Mouse (Mus musculus) forebrain, embryonic 13.5 days (tissue): Measurements from ENCODE around the gene Ctdsp1. TPM values are rescaled to one million over a fixed set of nuclear protein-coding genes. Genes with fewer than 3 reads are reported as not detected.

Experiments used
- ATAC-seq: fragments of 200-750 bp; cut with Nextera tagmentation; 2 replicates; pipeline ENCODE4 v1.8.0; 2017
- H3K27ac ChIP-seq: fragments of 300-500 bp; sonication (generic); 2 replicates; pipeline ENCODE4 v1.5.1; 2015; ENCODE audit warnings: inconsistent platforms, mild to moderate bottlenecking, moderate library complexity
- H3K27me3 ChIP-seq: fragments of 300-500 bp; sonication (generic); 2 replicates; pipeline ENCODE4 v1.6.1; 2015; ENCODE audit warnings: mild to moderate bottlenecking, inconsistent platforms
- H3K36me3 ChIP-seq: fragments of 300-500 bp; sonication (generic); 2 replicates; pipeline ENCODE4 v1.6.1; 2015; ENCODE audit warnings: mild to moderate bottlenecking, inconsistent platforms; ENCODE audit not compliant: poor library complexity, severe bottlenecking
- H3K4me1 ChIP-seq: fragments of 300-500 bp; sonication (generic); 2 replicates; pipeline ENCODE4 v1.6.1; 2015; ENCODE audit warnings: inconsistent platforms
- H3K4me2 ChIP-seq: fragments of 300-500 bp; sonication (generic); 2 replicates; pipeline ENCODE4 v1.6.1; 2015; ENCODE audit warnings: inconsistent platforms, mild to moderate bottlenecking, moderate library complexity
- H3K4me3 ChIP-seq: fragments of 300-500 bp; sonication (generic); 2 replicates; pipeline ENCODE4 v1.5.1; 2015; ENCODE audit warnings: mild to moderate bottlenecking, inconsistent platforms
- H3K9ac ChIP-seq: fragments of 300-500 bp; sonication (generic); 2 replicates; pipeline ENCODE4 v1.6.1; 2015; ENCODE audit warnings: mild to moderate bottlenecking, inconsistent platforms
- H3K9me3 ChIP-seq: fragments of 300-500 bp; sonication (generic); replicated peaks from 2 replicates; pipeline ENCODE4 v1.6.1; 2016; ENCODE audit warnings: inconsistent platforms
- WGBS: fragments of 180-500 bp; shearing (Covaris S2); methylation state at CpG from one replicate; pipeline ENCODE4 v1.1.7; 2015; 5-methylcytosine and 5-hydroxymethylcytosine counted together
- polyA plus RNA-seq: library from polyadenylated mRNA; unstranded; fragments of >200 nt; fragmentation: Nextera tagmentation; extraction: Ambion mirVana; gene quantifications from 2 replicates; pipeline ENCODE4 v1.2.1, GENCODE M21; 2015

Ctdsp1 gene
- polyA plus RNA-seq, 1 experiment from 2014 or later: 23.6 TPM

GRCm38 (mm10) chr1:74404206-74404605, 12.9 kb downstream of the Ctdsp1 start:
- no peaks in the 10 kb centered on the region for H3K9me3 ChIP-seq
- WGBS: 92% methylated on average over 4 of the region's 4 CpGs

GRCm38 (mm10) chr1:74408589-74409504, 17.5 kb downstream of the Ctdsp1 start, which contains the start of gene Vil1:
TSS of gene Vil1 (plus strand) at chr1:74409376.
- Histone ChIP-seq H3K27ac (no peak within 1 kb of the TSS), H3K27me3 (no peaks in the 10 kb centered on the region), H3K4me1 (no peaks in the 10 kb centered on the region), H3K36me3 (no peaks in the 10 kb centered on the region), H3K9me3 (no peaks in the 10 kb centered on the region), H3K4me2 (no peak within 1 kb of the TSS), H3K9ac (no peak within 1 kb of the TSS), H3K4me3 (no peak within 1 kb of the TSS)
- WGBS: 71% methylated on average over 15 of the region's 15 CpGs
- ATAC-seq: no peak

More at GRCm38 (mm10) chr1:74404206-74404605, 12.9 kb downstream of the Ctdsp1 start:
- Histone ChIP-seq H3K36me3 (no peaks in the 10 kb centered on the region), H3K27ac (no peak overlapping the region), H3K4me3 (no peak overlapping the region), H3K4me1 (no peaks in the 10 kb centered on the region), H3K9ac (no peak overlapping the region), H3K27me3 (no peaks in the 10 kb centered on the region), H3K4me2 (no peak overlapping the region)
- no peak for ATAC-seq

- no peaks in the 10 kb centered on the region for H3K36me3 ChIP-seq
- H3K9ac ChIP-seq: no peak overlapping the region
- no peak overlapping the region for H3K4me2 ChIP-seq
- ATAC-seq: no peak
- H3K27ac ChIP-seq: no peak overlapping the region
- H3K4me1 ChIP-seq: no peaks in the 10 kb centered on the region
- H3K4me3 ChIP-seq: no peak overlapping the region
- H3K27me3 ChIP-seq: no peaks in the 10 kb centered on the region
- no peaks in the 10 kb centered on the region for H3K9me3 ChIP-seq
- WGBS: 69% methylated on average over 2 of the region's 2 CpGs
Observed at GRCm38 (mm10) chr1:74411753-74412325, 20.5 kb downstream of the Ctdsp1 start.

- Histone ChIP-seq H3K4me3 (no peak overlapping the region), H3K27ac (no peak overlapping the region), H3K36me3 (no peaks in the 10 kb centered on the region), H3K9me3 (no peaks in the 10 kb centered on the region), H3K27me3 (no peaks in the 10 kb centered on the region), H3K4me1 (no peaks in the 10 kb centered on the region), H3K4me2 (no peak overlapping the region), H3K9ac (no peak overlapping the region)
- WGBS: 81% methylated on average over 8 of the region's 8 CpGs
- ATAC-seq: no peak
Observed at GRCm38 (mm10) chr1:74412711-74413110, 21.4 kb downstream of the Ctdsp1 start.

GRCm38 (mm10) chr1:74415143-74415542, 23.8 kb downstream of the Ctdsp1 start:
- Histone ChIP-seq H3K36me3 (no peaks in the 10 kb centered on the region), H3K9ac (no peak overlapping the region), H3K9me3 (no peaks in the 10 kb centered on the region), H3K4me3 (no peak overlapping the region), H3K4me2 (no peak overlapping the region), H3K4me1 (no peaks in the 10 kb centered on the region), H3K27me3 (no peaks in the 10 kb centered on the region), H3K27ac (no peak overlapping the region)
- no peak for ATAC-seq
- 35% methylated on average over 4 of the region's 4 CpGs for WGBS

GRCm38 (mm10) chr1:74418747-74419439, 27.6 kb downstream of the Ctdsp1 start:
- WGBS: 81% methylated on average over 17 of the region's 17 CpGs

GRCm38 (mm10) chr1:74419440-74419794, 28.1 kb downstream of the Ctdsp1 start:
- Histone ChIP-seq H3K4me2 (no peak overlapping the region), H3K9me3 (no peaks in the 10 kb centered on the region), H3K27me3 (no peaks in the 10 kb centered on the region), H3K9ac (no peak overlapping the region), H3K4me1 (no peaks in the 10 kb centered on the region), H3K4me3 (no peak overlapping the region), H3K36me3 (no peaks in the 10 kb centered on the region), H3K27ac (no peak overlapping the region)
- WGBS: 76% methylated on average over 9 of the region's 9 CpGs
- no peak for ATAC-seq

More at GRCm38 (mm10) chr1:74418747-74419439, 27.6 kb downstream of the Ctdsp1 start:
- Histone ChIP-seq H3K4me1 (no peaks in the 10 kb centered on the region), H3K4me2 (no peak overlapping the region), H3K36me3 (no peaks in the 10 kb centered on the region), H3K9me3 (no peaks in the 10 kb centered on the region), H3K9ac (no peak overlapping the region), H3K27ac (no peak overlapping the region), H3K4me3 (no peak overlapping the region), H3K27me3 (no peaks in the 10 kb centered on the region)
- ATAC-seq: no peak

- no peak for ATAC-seq
- no peaks in the 10 kb centered on the region for H3K4me1 ChIP-seq
- no peaks in the 10 kb centered on the region for H3K9me3 ChIP-seq
- H3K27me3 ChIP-seq: no peaks in the 10 kb centered on the region
- 38% methylated on average over 8 of the region's 8 CpGs for WGBS
- H3K36me3 ChIP-seq: no peaks in the 10 kb centered on the region
- H3K27ac ChIP-seq: no peak overlapping the region
- H3K9ac ChIP-seq: no peak overlapping the region
- no peak overlapping the region for H3K4me2 ChIP-seq
- no peak overlapping the region for H3K4me3 ChIP-seq
Observed at GRCm38 (mm10) chr1:74423147-74423546, 31.8 kb downstream of the Ctdsp1 start.

GRCm38 (mm10) chr1:74425845-74426244, 34.5 kb downstream of the Ctdsp1 start:
- H3K27ac ChIP-seq: no peak overlapping the region
- no peak overlapping the region for H3K4me3 ChIP-seq
- no peaks in the 10 kb centered on the region for H3K36me3 ChIP-seq
- 84% methylated on average over 7 of the region's 7 CpGs for WGBS
- H3K9ac ChIP-seq: no peak overlapping the region
- H3K9me3 ChIP-seq: no peaks in the 10 kb centered on the region
- H3K4me1 ChIP-seq: no peaks in the 10 kb centered on the region
- H3K4me2 ChIP-seq: no peak overlapping the region
- H3K27me3 ChIP-seq: no peaks in the 10 kb centered on the region
- no peak for ATAC-seq

- no peak overlapping the region for H3K4me2 ChIP-seq
- H3K4me3 ChIP-seq: no peak overlapping the region
- H3K27me3 ChIP-seq: no peaks in the 10 kb centered on the region
- H3K4me1 ChIP-seq: no peaks in the 10 kb centered on the region
- 88% methylated on average over 6 of the region's 6 CpGs for WGBS
- no peaks in the 10 kb centered on the region for H3K9me3 ChIP-seq
- H3K9ac ChIP-seq: no peak overlapping the region
- no peak overlapping the region for H3K27ac ChIP-seq
- peaks cover 39% of the 10 kb centered on the region for H3K36me3 ChIP-seq
- no peak for ATAC-seq
Observed at GRCm38 (mm10) chr1:74433220-74433619, 41.9 kb downstream of the Ctdsp1 start.

GRCm38 (mm10) chr1:74434596-74434995, 43.3 kb downstream of the Ctdsp1 start:
- Histone ChIP-seq H3K4me1 (no peaks in the 10 kb centered on the region), H3K4me2 (no peak overlapping the region), H3K9ac (no peak overlapping the region), H3K27ac (no peak overlapping the region), H3K27me3 (no peaks in the 10 kb centered on the region), H3K36me3 (peaks cover 53% of the 10 kb centered on the region), H3K9me3 (no peaks in the 10 kb centered on the region), H3K4me3 (no peak overlapping the region)
- ATAC-seq: no peak
- WGBS: 84% methylated on average over 5 of the region's 5 CpGs

- Histone ChIP-seq H3K9ac (no peak overlapping the region), H3K27ac (no peak overlapping the region), H3K9me3 (no peaks in the 10 kb centered on the region), H3K4me3 (no peak overlapping the region), H3K4me1 (no peaks in the 10 kb centered on the region), H3K36me3 (peaks cover 61% of the 10 kb centered on the region), H3K27me3 (no peaks in the 10 kb centered on the region), H3K4me2 (no peak overlapping the region)
- ATAC-seq: no peak
- 89% methylated on average over 6 of the region's 6 CpGs for WGBS
Observed at GRCm38 (mm10) chr1:74435563-74435962, 44.3 kb downstream of the Ctdsp1 start.
